Mouse (Mus musculus) natural killer cell, adult 2 months (primary cell): ENCODE results near the gene Slc12a6.
A peak's percentile ranks its signal among the peaks of the same experiment; 100 is the strongest.

Experiments used
- DNase-seq, 2 experiments: peaks; one replicate each; pipeline ENCODE4 v3.0.0; 2022; ENCODE audit warnings: low spot score in 2 of 2

The Slc12a6 gene

GRCm38 (mm10) chr2:112328069-112328777, 62.6 kb downstream of the Slc12a6 start:
- no peak for DNase-seq

DNA sequence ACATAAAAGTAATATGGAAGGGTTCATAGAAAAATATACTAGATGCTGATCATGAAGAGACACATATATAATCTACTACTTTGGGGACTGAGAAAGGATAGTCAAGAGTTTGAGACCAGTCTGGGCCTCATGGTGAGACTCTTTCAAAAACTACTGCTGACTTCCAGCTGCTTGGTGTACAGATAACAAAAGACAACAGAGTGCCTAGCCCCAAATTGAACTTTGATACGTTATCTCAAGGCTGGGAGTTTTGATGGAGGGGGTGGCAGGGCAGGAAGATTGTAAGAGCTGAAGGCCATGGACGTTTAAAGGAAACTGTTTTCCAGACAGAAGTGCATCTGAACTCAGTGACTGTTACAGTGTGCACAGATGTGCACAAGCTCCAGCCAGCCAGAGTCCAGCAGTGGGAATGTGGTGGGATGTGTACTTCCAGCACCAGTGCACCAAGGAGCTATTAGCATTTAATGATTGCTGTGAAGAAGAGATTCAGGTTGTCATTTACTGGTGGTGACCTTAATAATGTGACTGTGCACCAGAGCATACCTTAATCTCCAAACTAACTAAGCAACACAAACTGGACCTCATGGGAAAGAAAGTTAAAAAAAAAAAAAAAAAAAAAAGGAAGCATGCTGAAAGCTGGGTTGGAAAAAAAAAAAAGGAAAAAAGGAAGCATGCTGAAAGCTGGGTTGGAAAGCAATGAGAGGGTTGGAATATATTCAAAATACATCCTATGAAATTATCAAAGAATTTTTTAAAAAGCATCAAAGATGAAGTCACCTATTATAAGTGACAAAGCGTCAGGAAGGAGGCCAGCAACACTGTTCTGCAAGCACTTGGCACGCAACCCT, 66.7 kb downstream of the Slc12a6 start:
- no peak for DNase-seq

DNA sequence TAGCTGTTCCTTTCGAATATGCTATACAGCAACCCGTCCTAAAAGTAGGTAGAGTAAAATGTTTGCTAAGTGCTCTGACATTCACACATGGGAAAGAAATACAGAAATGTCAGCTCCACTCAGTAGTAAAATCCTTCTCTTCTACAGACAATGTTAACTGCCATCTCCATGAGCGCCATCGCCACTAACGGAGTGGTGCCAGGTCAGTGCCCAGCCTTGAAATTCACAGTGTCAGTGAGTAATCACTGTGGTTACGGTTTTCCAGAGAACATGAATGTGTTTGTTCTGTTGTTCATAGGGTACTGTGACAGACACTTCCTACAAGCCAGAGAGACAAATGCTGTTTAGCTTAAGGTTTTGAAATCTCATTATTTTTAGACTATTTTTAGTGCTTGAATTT, 71.6 kb downstream of the Slc12a6 start:
- no peak for DNase-seq

- peak in 1 of 2 experiments; percentile 8 for DNase-seq
Observed at GRCm38 (mm10) chr2:112339736-112340135, 74.1 kb downstream of the Slc12a6 start.

DNA sequence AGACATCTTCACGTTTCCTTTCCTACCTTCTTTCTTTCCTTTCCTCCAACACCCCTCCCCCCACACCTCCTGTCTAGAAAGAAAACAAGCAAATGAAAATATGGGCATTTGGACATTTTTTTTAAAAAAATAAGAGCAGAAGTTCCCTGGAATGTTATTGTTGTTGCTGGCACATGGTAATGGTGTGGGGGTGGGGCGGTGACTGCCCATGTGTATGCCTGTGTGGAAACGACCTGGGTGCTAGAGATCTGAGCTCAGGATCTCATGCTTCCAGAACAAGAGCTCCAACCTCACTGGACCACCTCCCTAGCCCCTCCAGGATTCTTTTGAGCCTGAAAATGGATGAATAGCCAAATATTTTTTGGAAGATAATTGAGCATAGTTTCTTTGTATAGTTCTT, 75.5 kb downstream of the Slc12a6 start:
- DNase-seq = no peak

GRCm38 (mm10) chr2:112348246-112348645, 82.6 kb downstream of the Slc12a6 start:
- DNase-seq = no peak

- no peak for DNase-seq
Observed at GRCm38 (mm10) chr2:112353685-112354455, 88.2 kb downstream of the Slc12a6 start.

GRCm38 (mm10) chr2:112359611-112360010, 94.0 kb downstream of the Slc12a6 start:
- no peak for DNase-seq

DNA sequence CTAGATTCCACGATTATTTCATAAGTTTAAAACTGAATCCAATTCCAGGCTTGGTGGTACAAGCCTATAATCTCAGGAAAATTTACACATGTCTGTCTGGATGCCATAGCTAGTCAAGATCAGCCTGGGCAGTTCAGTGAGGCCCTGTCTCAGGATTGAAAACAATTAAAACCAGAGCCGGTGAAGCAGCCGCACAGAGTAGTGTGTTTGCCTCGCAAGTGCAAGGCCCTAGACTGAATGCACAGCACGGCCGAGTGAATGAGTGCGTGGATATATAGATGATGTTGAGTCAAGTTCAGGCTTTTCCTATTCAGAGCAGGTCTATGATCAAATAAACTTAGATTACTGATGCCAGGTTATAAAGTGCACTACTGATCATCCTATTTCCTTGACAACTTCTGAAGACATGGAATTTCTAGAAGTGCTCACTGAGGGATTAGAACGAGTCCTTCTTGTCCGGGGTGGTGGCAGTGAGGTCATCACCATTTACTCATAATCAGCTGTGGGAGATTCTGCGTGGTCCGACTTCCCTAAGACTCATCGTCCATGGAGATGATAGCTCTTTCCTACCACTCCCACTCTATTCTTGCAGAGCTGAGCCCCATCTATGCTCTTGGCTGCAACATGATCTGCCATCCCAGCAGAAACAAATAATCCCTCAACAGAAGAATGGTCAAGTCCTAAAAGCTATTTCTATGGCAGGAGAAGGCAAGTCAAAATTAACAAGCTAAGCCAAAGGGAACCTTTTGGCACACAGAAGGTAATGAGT, 94.6 kb downstream of the Slc12a6 start:
- no peak for DNase-seq

DNA sequence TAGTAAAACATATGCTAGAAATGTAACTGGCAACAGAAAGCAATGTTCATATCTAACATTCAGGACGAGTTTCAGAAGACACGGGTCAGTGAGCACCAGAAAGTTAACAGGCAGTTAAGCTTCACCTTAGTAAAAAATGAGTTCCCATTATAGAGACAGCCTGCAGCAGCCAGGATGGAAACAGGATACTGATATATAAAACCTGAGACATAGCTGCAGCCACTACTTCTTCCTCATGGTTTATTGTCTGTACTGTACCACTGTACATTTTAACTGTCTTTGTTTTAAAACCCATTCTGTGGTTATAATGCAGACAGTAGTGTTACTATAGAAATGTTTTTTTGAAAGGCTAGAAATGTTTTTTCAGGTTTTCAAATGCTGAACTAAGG, 95.2 kb downstream of the Slc12a6 start:
- DNase-seq = no peak

DNA sequence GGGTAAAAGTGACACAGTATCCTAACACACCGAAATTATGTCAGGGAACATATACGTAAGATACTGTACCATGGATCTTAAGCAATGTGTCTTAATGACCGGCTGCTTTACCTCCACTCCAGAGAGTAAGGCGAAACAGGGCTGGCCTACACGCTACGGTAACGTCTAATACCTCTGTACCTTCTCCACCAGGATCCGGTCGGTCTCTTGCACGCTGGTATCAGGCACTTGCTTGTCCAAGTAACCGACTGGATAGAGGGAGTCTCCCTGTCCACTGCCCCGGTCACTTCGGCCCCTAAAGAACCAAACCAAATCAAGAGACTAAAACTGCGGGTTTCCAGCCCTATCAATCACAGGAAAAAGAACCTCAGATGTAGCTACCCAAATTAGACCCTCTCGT, 101.6 kb downstream of the Slc12a6 start:
- DNase-seq = peak in 1 of 2 experiments; percentile 1

- peak; percentile 77 to 81 for DNase-seq
Observed at GRCm38 (mm10) chr2:112367726-112368673, 102.4 kb downstream of the Slc12a6 start, which contains the start of gene Emc4. Emc4 (minus strand) TSS chr2:112368027.

GRCm38 (mm10) chr2:112369941-112370340, 104.3 kb downstream of the Slc12a6 start:
- no peak for DNase-seq

DNA sequence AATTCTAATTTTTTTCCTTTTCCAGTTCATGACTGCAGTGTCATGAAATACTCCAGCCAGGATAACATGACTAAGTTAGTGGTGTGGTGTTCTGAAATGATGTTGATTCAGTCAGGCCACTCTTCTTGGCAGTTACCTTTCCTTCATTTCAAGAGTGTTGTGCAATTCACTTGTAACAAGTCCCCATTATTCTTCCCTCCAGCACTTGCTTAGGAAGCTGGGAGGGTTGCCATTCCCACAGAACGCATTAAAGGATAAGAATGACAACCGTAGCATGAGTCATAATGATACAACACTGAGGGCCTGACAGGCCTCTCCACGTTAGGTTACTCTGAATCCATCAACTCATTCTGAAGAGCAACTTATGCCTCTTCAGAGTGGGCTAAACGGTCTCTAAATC, 107.5 kb downstream of the Slc12a6 start:
- no peak for DNase-seq

- no peak for DNase-seq
Observed at GRCm38 (mm10) chr2:112374610-112375009, 109.0 kb downstream of the Slc12a6 start.

- DNase-seq = peak; percentile 88 to 94
Observed at GRCm38 (mm10) chr2:112378973-112379898, 113.6 kb downstream of the Slc12a6 start, which contains the start of gene Katnbl1. Katnbl1 (plus strand) TSS chr2:112379211.

DNA sequence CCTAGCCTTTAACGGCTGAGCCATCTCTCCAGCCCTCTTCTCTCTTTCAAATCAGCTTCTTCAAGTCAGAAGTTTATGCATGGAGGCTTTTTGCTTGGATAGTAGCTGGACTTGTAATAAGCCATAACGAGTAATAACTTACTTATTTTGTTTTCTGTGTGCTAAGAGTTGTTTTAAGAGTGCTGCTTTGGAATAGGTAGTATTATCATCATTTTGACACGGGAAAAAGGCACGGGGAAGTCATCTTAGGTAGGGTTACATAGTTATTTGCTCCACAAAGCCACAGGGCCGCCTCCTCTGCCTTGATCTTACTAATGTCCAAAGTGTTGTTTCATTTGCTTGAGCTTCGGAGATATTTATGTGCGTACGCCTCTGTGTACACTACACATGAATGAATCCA, 114.5 kb downstream of the Slc12a6 start:
- DNase-seq = no peak

DNA sequence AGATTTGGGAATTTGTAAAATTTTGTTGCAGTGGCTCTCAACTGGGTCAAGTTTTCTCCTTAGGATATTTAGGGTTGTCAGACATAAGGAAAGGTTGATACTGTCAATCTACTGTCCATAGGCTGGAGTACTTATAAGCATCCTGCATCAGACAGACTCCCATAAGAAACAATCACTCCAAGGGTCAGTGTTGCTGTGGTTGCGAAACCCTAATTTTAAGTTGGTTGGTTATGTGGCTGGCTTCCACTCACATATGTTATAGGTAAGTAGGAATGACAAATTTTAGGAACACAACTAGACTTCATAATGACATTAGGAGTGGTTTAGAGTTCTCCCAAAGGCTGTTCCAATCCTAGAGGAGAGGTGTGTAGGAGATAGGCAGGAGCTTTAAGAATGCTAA, 115.6 kb downstream of the Slc12a6 start:
- no peak for DNase-seq

- DNase-seq = no peak
Observed at GRCm38 (mm10) chr2:112390843-112391242, 125.2 kb downstream of the Slc12a6 start.
